Mouse (Mus musculus): ENCODE data around the gene Tmem41a.
"Not testable (repeated sequence)": the region's sequence is repeated elsewhere in the genome, so short reads cannot be mapped to it uniquely, and the experiment has no call there.

The Tmem41a gene

DNA sequence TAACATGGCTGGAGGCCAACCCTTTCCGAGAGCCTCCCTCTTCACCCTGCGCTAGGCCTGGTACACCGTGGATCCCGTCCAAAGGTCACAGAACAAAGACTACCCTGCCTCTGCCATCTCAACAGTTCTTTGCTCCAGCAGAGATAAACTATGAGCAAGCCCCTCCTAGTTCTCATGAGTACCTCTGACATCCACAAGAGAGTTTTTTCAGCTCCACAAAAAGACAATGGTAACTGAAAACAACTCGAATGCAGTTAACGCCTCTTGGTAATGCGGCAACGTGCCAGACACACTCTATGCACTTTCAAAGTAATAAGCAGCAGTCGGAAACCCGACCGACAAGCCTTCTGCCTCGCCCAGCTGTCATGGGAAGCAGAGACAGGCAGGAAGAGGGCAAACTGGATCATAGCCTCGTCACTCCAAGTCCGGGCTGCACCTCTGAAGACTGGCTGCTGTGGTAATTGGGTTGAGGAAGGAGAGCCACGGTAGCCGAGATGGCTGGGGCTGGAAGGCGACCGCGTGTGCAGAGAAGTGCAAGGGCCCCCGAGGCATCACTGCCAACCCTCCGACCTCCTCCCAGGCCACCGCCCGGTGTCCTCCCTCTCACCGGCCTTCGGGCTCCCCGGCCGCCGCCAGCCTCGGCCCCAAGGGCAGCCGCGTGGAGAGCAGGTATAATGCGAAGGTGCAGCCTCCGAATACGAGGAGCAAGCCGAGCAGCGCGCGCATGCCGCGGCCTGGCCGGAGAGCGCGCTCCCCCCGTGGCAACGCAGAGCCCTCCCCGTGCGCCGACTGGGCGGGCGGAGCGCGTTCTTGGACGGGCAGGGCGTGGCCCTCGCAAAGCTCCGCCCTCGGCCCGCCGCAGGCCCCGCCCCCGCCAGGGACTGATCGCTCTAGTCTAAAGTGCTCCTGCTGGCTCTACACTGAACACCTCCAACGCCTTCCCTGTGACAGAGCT, at the start of gene Tmem41a:
Gene Tmem41a (minus strand): TSS at position 792 of the 955 bp plus-strand sequence.
- peak; percentile 89 for DNase-seq (ENCODE audit: low read depth, low spot score)

DNA sequence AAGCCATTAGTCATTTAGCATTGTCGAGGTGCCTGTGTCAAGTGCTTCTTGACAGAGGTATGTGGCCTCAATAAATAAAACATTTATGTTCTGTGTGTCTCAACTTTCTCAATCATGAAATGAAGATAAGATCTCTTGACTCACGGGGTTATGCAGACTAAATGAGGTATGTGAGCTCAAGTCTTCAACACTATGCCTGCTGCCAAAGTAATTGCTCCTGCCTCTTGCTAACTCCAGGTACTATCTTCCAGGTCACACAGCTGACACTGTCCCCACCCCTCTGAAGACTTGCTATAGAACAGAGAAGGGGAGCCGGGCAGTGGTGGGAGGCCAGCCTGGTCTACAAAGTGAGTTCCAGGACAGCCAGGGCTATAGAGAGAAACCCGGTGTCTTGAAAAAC, 49.0 kb upstream of the Tmem41a start:
- DNase-seq (ENCODE audit: low read depth, low spot score): no peak

DNA sequence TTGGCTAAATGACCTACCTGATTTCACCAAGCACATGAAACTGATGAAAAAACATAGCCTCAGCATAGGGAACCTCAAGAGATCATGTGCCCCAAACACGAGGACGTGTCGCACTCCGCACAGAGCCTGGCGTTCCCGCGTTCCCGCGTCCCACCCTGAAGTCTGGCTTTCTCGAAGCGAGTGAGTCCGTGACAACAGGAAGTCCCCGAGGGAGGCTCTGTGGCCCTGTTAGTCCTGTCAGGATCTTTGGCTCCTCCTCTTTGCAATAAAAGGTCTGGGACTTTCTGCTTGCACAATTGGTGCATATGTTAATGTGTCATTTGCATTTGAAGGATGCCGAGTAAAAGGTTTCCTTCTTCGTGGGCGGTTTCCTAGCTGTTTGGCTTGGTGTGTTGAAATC, 48.0 kb upstream of the Tmem41a start, which contains the start of gene Liph:
Gene Liph (minus strand): TSS at position 360 of the 400 bp plus-strand sequence.
- no peak for DNase-seq (ENCODE audit: low read depth, low spot score)

DNA sequence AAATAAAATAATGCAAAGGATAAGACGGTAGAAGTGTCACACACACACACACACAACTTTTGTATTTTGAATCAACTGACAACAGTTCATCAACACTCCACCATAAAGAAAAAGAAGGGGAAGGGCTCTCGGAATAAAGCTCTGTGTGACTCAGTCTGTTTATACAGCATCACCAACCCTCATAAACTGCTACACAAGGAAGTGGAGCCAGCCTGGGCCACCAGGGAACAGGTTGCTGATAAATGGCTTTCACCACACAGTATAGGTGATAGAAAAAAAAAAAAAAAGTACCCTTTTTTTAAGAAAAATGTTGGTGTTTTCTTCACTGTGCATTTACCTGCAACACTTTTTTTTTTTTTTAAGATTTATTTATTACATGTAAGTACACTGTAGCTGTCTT, 44.4 kb upstream of the Tmem41a start:
- no peak for DNase-seq (ENCODE audit: low read depth, low spot score)

GRCm38 (mm10) chr16:21990893-21991292, 43.5 kb upstream of the Tmem41a start:
- DNase-seq (ENCODE audit: low read depth, low spot score): not testable (repeated sequence)

- no peak for DNase-seq (ENCODE audit: low read depth, low spot score)
These were observed 40.6 kb upstream of the Tmem41a start for GRCm38 (mm10) chr16:21987956-21988355.

DNA sequence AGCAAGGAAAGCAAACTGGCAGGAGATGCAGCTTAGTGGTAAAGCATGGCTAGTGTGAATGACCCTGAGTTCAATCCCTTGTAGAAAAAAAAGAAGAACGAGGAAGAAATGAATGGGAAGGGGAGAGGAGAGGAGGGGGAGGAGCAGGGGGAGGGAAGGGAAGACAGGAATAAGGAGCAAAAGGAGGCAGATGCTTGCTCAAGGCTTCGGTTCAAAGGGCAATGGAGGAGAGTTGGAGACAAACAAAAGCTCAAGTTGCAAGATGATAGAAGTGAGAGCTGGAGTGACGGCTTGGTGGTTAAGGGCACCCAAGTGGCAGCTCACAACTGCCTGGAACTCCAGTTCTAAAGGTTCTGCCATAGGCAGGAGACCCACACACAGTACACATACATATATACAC, 38.8 kb upstream of the Tmem41a start:
- DNase-seq (ENCODE audit: low read depth, low spot score): no peak

DNA sequence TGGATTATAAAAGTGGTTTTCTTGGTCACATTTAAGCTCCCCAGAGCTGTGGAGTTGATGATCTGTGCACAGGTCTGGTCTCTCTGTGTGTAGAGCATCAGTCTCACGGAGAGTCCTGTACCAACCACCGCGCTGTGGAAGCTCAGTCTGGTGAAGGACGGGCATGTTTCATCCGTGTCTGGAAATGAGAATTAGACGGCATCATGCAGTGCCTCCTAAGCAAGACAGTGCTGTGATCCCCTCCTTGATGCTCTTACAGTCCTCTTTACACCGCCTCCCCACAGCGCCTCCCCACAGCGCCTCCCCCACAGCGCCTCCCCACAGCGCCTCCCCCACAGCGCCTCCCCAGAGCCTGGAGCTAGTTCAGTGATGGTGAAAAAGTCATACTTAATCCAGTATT, 36.7 kb upstream of the Tmem41a start:
- DNase-seq (ENCODE audit: low read depth, low spot score): no peak

GRCm38 (mm10) chr16:21983581-21983980, 36.2 kb upstream of the Tmem41a start:
- DNase-seq (ENCODE audit: low read depth, low spot score): no peak

DNA sequence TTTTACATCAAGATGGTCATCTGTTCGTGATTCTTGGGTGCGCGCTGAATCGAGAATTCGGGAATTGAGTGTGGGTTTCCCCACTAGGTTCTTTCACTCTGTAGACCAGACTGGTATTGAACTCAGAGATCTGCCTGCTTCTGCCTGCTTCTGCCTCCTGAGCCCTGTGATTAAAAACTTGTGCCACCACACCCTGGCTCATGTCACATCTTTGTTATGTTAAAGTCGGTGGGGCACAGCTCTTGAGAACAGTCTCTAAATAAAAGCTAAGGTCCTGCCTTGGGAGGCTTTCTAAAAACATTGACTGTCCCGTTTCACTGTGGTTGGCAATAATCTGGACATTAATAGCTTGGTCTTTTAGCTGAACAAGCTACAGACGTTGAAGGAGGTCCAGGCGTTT, 35.8 kb upstream of the Tmem41a start:
- no peak for DNase-seq (ENCODE audit: low read depth, low spot score)

DNA sequence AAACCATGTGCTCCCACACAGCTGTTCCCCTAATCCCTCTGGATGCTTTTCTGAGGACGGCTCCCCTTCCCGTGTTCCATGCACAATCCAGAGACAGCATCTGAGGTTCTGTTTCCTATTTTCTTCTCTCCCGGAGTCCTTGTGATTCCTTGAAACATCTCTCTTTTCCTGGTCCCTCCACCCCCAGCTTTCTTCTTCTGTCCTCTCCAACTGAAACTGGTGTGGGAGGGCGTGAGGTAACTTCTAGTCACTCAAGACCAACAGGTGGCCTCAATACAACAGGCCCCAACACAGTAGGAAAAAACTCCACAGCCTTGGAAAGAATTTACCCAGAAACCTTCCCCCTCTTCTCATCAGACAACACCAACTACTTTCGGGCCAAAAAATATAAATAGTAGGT, 30.0 kb upstream of the Tmem41a start:
- DNase-seq (ENCODE audit: low read depth, low spot score): no peak

DNA sequence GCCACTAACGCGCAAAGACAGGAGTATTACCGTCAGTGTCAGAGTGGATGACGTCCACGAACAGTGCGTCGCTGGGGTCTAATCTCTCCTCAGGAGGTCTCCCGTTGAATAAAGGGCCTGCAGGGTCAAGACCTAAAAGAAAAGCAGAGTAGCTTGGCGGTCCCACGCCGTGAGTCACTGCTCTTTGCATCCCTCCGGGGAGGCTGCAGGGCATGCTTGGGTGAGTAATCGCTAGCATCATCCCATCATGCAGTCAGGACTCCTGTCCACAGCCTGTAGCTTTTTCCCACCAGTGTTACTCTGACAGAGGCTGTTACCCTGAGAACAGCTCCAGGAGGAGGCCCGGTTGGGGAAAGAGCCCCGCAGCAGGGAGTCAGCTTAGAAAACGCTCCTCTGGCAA, 28.9 kb upstream of the Tmem41a start:
- DNase-seq (ENCODE audit: low read depth, low spot score): no peak

DNA sequence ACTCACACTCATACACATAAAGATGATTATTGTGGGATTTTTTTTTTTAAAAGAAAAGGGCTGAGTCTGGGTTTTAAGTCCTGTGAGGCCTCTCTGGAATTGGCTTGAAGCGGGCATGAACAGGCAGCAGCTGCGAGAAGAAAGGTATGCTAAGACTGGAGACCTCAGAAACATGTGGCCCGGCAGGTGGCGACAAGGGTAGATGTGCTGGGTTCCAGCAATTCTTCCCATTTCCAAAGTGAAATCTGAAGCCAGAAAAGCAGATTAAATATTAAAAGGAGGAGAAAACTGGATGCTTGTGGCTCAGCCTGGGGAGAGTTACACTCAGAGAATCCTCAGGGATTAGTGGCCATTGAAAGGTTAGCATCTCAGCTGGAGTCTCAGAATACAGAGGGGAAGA, 24.1 kb upstream of the Tmem41a start:
- DNase-seq (ENCODE audit: low read depth, low spot score): no peak

GRCm38 (mm10) chr16:21970536-21970935, 23.2 kb upstream of the Tmem41a start:
- DNase-seq (ENCODE audit: low read depth, low spot score): no peak

DNA sequence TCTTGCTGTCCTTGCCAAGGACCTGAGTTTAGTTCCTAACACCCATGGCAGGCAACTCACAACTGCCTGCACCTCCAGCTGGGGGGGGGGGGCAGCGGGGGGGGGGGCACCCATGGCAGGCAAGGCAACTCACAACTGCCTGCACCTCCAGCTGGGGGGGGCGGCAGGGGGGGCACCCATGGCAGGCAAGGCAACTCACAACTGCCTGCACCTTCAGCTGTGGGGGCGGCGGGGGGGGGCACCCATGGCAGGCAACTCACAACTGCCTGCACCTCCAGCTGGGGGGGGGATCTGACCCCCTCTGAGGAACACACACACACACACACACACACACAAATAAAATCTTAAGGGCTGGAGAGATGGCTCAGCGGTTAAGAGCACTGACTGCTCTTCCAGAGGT, 22.5 kb upstream of the Tmem41a start:
- no peak for DNase-seq (ENCODE audit: low read depth, low spot score)

DNA sequence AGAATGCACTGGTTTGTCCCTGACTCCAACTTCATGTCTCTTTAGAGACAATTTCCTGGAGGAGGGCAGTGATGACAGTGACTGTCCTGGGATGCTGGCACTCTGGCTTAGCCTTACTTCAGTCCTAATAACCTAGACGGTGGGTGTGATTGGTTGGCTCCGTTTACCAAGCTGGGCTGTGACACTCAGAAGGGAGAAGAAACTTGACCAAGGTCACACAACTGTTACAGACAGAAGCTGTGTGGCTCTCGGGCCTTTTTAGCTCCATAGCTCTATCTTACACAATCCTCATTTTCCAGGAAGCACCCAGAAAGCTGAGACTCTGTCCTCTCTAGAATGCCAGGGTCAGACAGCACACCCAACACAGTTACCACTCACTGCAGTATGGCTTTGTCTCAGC, 18.2 kb upstream of the Tmem41a start:
- DNase-seq (ENCODE audit: low read depth, low spot score): no peak

GRCm38 (mm10) chr16:21955591-21955990, 8.2 kb upstream of the Tmem41a start:
- DNase-seq (ENCODE audit: low read depth, low spot score): no peak

- no peak for DNase-seq (ENCODE audit: low read depth, low spot score)
These were observed 18.9 kb downstream of the Tmem41a start for GRCm38 (mm10) chr16:21928471-21928870.

- no peak for DNase-seq (ENCODE audit: low read depth, low spot score)
These were observed 30.7 kb downstream of the Tmem41a start for GRCm38 (mm10) chr16:21916681-21917080.

DNA sequence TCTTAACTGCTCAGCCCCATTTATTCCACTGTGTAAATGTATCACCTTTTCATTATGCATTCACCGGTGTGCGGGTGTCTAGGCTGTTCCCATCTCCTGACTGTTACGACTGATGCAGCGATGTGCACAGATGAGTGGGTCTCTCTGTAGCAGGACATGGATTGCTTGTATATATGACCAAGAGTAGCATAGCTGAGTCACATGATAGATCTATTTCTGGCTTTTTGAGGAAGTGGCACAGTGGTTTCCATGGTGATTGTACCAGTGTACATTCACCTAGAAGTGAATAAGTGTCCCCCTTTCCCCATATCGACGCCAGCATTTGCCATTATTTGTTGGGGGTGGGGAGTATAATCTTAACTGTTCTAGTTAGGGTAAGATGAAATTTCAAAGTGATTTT, 34.0 kb downstream of the Tmem41a start:
- no peak for DNase-seq (ENCODE audit: low read depth, low spot score)

- DNase-seq (ENCODE audit: low read depth, low spot score): not testable (repeated sequence)
These were observed 38.4 kb downstream of the Tmem41a start for GRCm38 (mm10) chr16:21908906-21909305.

DNA sequence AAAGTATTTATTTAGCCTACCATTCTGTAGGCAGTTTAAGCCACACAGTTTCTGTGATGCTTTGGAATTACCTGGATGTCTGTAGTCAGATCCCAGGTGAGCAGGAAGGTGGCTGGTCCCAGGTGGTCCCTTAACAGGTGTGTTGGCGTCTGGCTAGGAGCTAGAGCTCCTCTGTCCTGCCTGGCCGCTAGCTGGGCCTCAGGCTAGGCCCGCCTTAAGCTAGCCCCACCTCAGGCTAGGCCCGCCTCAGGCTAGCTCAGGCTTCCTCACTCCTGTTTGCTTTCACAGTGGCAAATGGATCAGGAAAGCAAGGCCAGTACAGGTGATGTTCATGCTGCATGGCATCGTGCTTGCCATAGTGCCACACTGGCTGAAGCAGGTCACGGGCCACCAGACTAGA, 40.5 kb downstream of the Tmem41a start:
- DNase-seq (ENCODE audit: low read depth, low spot score): no peak

GRCm38 (mm10) chr16:21905996-21906395, 41.4 kb downstream of the Tmem41a start:
- DNase-seq (ENCODE audit: low read depth, low spot score): no peak
